Mouse (Mus musculus): ENCODE results near the gene Ndufaf3. TPM values are rescaled to one million over a fixed set of nuclear protein-coding genes. Genes with fewer than 3 reads are reported as not detected.

The Ndufaf3 gene
- polyA plus RNA-seq (2014; fragmentation: Illumina TruSeq; extraction: RNeasy Lipid Tissue Mini Kit (QIAGEN cat#74804)): 1.8 TPM

DNA sequence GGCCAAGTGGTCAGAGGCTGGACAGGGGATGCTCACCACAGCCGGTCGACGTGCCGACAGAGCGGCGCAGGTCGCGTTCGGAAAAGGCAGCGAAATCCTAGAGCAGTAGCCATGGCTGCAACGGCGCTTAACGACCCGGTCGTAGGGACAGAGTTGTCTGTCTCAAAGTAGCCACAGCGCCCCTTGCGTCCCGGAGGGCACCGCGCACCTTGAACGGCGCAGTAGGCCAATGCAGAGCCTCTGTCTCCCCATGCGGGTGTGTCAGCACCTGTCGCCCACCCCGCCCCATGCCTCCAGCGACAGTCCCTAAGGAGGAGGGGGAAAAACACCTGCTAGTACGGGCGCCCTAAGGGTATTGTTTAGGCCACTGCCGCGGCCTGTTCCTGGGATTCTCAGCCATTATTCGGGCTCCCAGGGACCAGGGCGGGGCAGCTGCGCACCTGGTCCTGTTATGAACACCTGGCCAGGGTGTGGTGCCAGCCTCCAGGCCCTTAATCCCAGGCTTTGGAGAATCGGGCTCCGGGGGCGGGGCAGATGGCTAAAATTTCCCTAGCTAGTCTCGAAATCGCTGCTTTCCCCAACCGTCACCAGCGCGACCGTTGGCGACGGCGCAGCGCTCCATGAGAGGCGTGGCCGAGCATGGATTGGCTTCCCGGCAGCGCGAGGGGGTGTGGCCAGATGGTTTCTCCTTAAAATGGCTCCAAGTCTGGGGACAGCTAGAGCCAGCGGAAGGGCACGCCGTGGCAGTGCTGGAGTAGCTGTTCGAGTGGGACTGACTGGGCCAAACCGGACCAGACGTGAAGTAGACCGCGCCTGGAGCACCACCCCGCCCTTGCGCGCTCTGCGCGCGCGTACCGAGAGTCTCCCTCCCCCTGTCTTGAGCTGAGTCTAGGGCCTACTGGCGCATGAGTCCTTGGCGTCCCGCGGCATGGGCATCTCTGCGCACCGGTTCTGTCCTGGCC lies at the start of gene Ndufaf3:
Gene Ndufaf3 (minus strand): TSS at position 620 of the 962 bp plus-strand sequence.

GRCm38 (mm10) chr9:108596998-108597764 lies 29.9 kb upstream of the Ndufaf3 start, which contains the start of gene P4htm:
Gene P4htm, minus strand, starts transcription at chr9:108597667.

GRCm38 (mm10) chr9:108578545-108579343 lies 11.5 kb upstream of the Ndufaf3 start, which contains the start of gene Wdr6:
Gene Wdr6, minus strand, starts transcription at chr9:108578739.

DNA sequence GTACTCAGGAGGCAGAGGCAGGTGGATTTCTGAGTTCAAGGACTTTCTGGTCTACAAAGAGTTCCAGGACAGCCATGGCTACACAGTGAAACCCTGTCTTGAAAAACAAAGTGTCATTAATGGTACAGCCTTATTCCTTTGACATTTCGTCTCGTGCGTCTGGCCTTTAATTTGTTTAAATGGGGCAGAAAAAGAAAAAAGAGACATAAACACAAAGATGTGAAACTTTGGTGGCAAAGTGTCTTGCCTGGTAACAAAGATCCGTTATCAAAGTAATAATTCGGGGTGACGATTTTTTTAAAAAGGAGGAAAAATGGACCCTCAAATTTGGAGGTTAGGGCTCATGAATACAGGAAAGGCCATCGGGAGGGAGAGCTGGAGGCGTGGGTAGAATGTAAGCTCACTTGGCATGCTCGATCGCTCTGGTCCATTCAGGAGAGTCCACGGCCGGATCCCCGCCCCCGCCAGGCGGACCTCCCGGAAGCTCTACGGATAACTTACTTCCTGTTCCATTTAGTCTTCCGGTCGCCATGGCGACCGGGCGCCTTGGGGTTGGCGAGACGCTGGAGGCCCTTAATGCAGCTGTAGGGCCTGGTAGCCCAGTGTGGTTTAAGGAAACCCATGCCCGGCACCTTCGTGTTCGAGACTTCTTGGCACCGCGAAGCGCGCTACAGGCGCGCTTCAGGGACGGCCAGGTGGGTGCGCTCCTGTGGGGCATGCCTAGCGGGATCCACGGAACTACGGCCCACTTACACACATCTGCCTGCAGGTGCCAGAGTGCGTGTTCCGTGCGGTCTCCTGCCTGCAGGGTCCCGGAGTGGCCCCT lies 2.4 kb upstream of the Ndufaf3 start, which contains the start of gene Dalrd3:
Gene Dalrd3 (plus strand): TSS at position 506 of the 826 bp plus-strand sequence.

DNA sequence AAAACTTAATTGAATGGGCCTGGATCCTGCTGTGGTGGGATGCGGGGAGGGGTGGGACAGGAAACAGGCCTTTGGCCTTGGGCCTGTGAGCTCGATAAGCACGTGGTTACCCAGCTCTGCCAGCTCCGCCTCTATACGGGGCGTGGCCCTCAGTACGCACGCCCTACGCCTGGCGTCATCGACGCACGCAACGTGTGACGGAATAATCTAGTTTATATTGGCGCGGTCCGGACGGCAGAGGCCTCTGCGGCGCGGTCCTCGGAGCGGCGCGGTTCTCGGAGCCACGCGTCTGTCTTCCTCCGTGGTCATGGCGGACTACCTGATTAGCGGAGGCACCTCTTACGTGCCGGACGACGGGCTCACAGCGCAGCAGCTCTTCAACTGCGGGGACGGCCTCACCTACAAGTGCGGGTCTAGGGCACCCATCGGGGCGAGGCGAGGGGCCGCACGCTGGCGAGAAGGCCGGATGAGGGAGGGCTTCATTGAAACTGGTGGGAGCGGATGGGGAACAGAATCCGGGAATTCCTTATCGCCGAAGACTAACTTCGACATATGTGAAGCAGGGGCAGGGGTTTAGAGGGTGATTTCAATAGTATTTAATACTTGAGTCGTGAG lies 6.9 kb downstream of the Ndufaf3 start, which contains the start of gene Impdh2:
Gene Impdh2 (plus strand): TSS at position 60 of the 615 bp plus-strand sequence.

DNA sequence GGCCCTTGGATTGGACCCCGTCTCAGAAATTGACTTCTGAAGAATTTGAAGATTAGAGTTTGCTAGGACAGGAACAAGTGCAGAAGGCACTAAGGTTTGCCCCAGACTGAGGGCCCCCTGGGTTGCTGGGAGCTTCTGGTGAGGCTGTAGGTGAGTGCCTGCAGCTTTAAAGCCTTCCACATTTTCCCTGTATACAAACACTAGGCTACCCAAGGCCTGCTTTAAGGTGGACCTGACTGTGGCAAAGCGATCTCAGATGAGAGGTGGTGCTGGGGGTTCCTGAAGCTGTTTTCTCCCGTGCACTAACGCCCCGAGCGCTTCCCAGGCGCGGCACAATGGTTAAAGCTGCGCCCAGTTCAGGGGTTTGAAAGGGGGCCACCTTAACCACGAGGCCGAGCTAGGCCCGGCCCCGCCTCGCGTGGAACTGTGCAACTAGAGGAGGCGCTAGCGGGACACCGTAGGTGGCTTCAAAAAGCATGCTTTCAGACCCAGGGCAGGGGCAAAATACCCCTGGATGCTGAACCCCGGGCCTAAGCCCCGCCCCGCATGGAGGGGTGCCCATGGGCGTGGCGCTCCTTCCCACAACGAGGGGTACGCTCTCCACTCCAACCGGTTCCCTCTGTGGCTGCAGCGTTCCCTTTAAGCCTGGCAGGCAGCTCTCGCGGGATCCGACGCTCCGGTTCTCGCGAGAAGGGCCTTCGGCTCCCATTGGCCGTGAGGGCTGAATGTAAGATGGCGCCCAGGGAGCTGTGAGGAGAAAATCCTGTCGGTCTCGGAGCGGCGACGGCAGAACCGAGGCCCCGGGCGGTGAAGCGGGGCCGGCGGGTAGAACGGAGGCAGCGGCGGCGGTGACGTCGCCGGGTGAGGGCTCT lies 50.6 kb downstream of the Ndufaf3 start, which contains the start of gene Qrich1:
Gene Qrich1 (plus strand): TSS at position 427 of the 872 bp plus-strand sequence.

Other genes starting within 250 kb of the Ndufaf3 start
- gene Gpx1, start 228.5 kb downstream of the Ndufaf3 start, polyA plus RNA-seq (2014; fragmentation: Illumina TruSeq; extraction: RNeasy Lipid Tissue Mini Kit (QIAGEN cat#74804)): 8.7 TPM
- gene Usp4, start 219.6 kb downstream of the Ndufaf3 start, polyA plus RNA-seq (2014; fragmentation: Illumina TruSeq; extraction: RNeasy Lipid Tissue Mini Kit (QIAGEN cat#74804)): 50.8 TPM
- gene 1700102P08Rik, start 174.6 kb downstream of the Ndufaf3 start, polyA plus RNA-seq (2014; fragmentation: Illumina TruSeq; extraction: RNeasy Lipid Tissue Mini Kit (QIAGEN cat#74804)): 0.91 TPM
- gene Ccdc36, start 138.9 kb downstream of the Ndufaf3 start, polyA plus RNA-seq (2014; fragmentation: Illumina TruSeq; extraction: RNeasy Lipid Tissue Mini Kit (QIAGEN cat#74804)): 0.20 TPM
- gene BC048562, start 131.0 kb downstream of the Ndufaf3 start, polyA plus RNA-seq (2014; fragmentation: Illumina TruSeq; extraction: RNeasy Lipid Tissue Mini Kit (QIAGEN cat#74804)): not detected
- gene Ccdc71, start 106.9 kb downstream of the Ndufaf3 start, polyA plus RNA-seq (2014; fragmentation: Illumina TruSeq; extraction: RNeasy Lipid Tissue Mini Kit (QIAGEN cat#74804)): 4.3 TPM
- gene Klhdc8b, start 105.9 kb downstream of the Ndufaf3 start, polyA plus RNA-seq (2014; fragmentation: Illumina TruSeq; extraction: RNeasy Lipid Tissue Mini Kit (QIAGEN cat#74804)): 0.66 TPM
- gene Lamb2, start 87.7 kb downstream of the Ndufaf3 start, polyA plus RNA-seq (2014; fragmentation: Illumina TruSeq; extraction: RNeasy Lipid Tissue Mini Kit (QIAGEN cat#74804)): 5.2 TPM
- 7.3 TPM for gene Usp19, start 76.8 kb downstream of the Ndufaf3 start, polyA plus RNA-seq (2014; fragmentation: Illumina TruSeq; extraction: RNeasy Lipid Tissue Mini Kit (QIAGEN cat#74804))
- gene Qars, start 59.7 kb downstream of the Ndufaf3 start, polyA plus RNA-seq (2014; fragmentation: Illumina TruSeq; extraction: RNeasy Lipid Tissue Mini Kit (QIAGEN cat#74804)): 93.6 TPM
- gene Qrich1, start 50.6 kb downstream of the Ndufaf3 start, polyA plus RNA-seq (2014; fragmentation: Illumina TruSeq; extraction: RNeasy Lipid Tissue Mini Kit (QIAGEN cat#74804)): 63.5 TPM
- gene Impdh2, start 7.1 kb downstream of the Ndufaf3 start, polyA plus RNA-seq (2014; fragmentation: Illumina TruSeq; extraction: RNeasy Lipid Tissue Mini Kit (QIAGEN cat#74804)): 52.1 TPM
- gene Dalrd3, start 2.5 kb upstream of the Ndufaf3 start, polyA plus RNA-seq (2014; fragmentation: Illumina TruSeq; extraction: RNeasy Lipid Tissue Mini Kit (QIAGEN cat#74804)): 1.1 TPM
- gene Wdr6, start 11.3 kb upstream of the Ndufaf3 start, polyA plus RNA-seq (2014; fragmentation: Illumina TruSeq; extraction: RNeasy Lipid Tissue Mini Kit (QIAGEN cat#74804)): 4.0 TPM
- 0.26 TPM for gene P4htm, start 30.2 kb upstream of the Ndufaf3 start, polyA plus RNA-seq (2014; fragmentation: Illumina TruSeq; extraction: RNeasy Lipid Tissue Mini Kit (QIAGEN cat#74804))
- 45.3 TPM for gene Arih2, start 82.0 kb upstream of the Ndufaf3 start, polyA plus RNA-seq (2014; fragmentation: Illumina TruSeq; extraction: RNeasy Lipid Tissue Mini Kit (QIAGEN cat#74804))
- 50.5 TPM for gene Slc25a20, start 94.7 kb upstream of the Ndufaf3 start, polyA plus RNA-seq (2014; fragmentation: Illumina TruSeq; extraction: RNeasy Lipid Tissue Mini Kit (QIAGEN cat#74804))
- gene Prkar2a, start 121.9 kb upstream of the Ndufaf3 start, polyA plus RNA-seq (2014; fragmentation: Illumina TruSeq; extraction: RNeasy Lipid Tissue Mini Kit (QIAGEN cat#74804)): 121 TPM
- 184 TPM for gene Ip6k2, start 216.4 kb upstream of the Ndufaf3 start, polyA plus RNA-seq (2014; fragmentation: Illumina TruSeq; extraction: RNeasy Lipid Tissue Mini Kit (QIAGEN cat#74804))
- 0.26 TPM for gene Nckipsd, start 240.9 kb upstream of the Ndufaf3 start, polyA plus RNA-seq (2014; fragmentation: Illumina TruSeq; extraction: RNeasy Lipid Tissue Mini Kit (QIAGEN cat#74804))